Mouse (Mus musculus): Measurements from ENCODE around the gene Sorl1. TPM values are rescaled to one million over a fixed set of nuclear protein-coding genes. Genes with fewer than 3 reads are reported as not detected.

The Sorl1 gene
- polyA plus RNA-seq, 1 experiment from 2014 or later, result 1.0 TPM

GRCm38 (mm10) chr9:41949476-41949875, 174.6 kb downstream of the Sorl1 start:
- H3K4me1 ChIP-seq (replicated peaks), result no peaks in the 10 kb centered on the region; the same call in 1 of the 2 replicates
- DNase-seq (no peak), ATAC-seq (ENCODE audit: low read depth) (no peak)
- H3K9me3 ChIP-seq (replicated peaks), result no peaks in the 10 kb centered on the region
- H3K4me3 ChIP-seq (replicated peaks), result no peak overlapping the region
- H3K9ac ChIP-seq, result no peak overlapping the region
- no peak overlapping the region for H3K27ac ChIP-seq
- H3K36me3 ChIP-seq, result no peaks in the 10 kb centered on the region
- H3K27me3 ChIP-seq, result peaks cover 13% of the 10 kb centered on the region; the same call in 1 of the 2 replicates
- H3K4me2 ChIP-seq, result no peak overlapping the region
- 62% methylated on average over 5 of the region's 5 CpGs for WGBS (ENCODE audit: insufficient replicate concordance)

GRCm38 (mm10) chr9:41944964-41945363, 179.1 kb downstream of the Sorl1 start:
- no peak for ATAC-seq (ENCODE audit: low read depth)
- no peak for DNase-seq
- H3K27ac ChIP-seq, result no peak overlapping the region
- no peaks in the 10 kb centered on the region for H3K36me3 ChIP-seq
- H3K4me3 ChIP-seq (replicated peaks), result no peak overlapping the region
- H3K4me2 ChIP-seq, result no peak overlapping the region
- WGBS (ENCODE audit: insufficient replicate concordance), result 67% methylated on average over 7 of the region's 7 CpGs
- H3K9ac ChIP-seq, result no peak overlapping the region
- H3K27me3 ChIP-seq, result no peaks in the 10 kb centered on the region
- no peaks in the 10 kb centered on the region for H3K9me3 ChIP-seq (replicated peaks)
- no peaks in the 10 kb centered on the region for H3K4me1 ChIP-seq (replicated peaks)

- WGBS (ENCODE audit: insufficient replicate concordance), result 45% methylated on average over 4 of the region's 4 CpGs
- no peak overlapping the region for H3K4me2 ChIP-seq
- H3K36me3 ChIP-seq, result no peaks in the 10 kb centered on the region
- no peak overlapping the region for H3K27ac ChIP-seq
- H3K4me1 ChIP-seq (replicated peaks), result no peaks in the 10 kb centered on the region
- DNase-seq, result no peak
- no peak for ATAC-seq (ENCODE audit: low read depth)
- H3K9ac ChIP-seq, result no peak overlapping the region
- H3K9me3 ChIP-seq (replicated peaks), result no peaks in the 10 kb centered on the region
- H3K27me3 ChIP-seq, result no peaks in the 10 kb centered on the region
- H3K4me3 ChIP-seq (replicated peaks), result no peak overlapping the region
Measured at GRCm38 (mm10) chr9:41942970-41943635, 181.0 kb downstream of the Sorl1 start.

- ATAC-seq (ENCODE audit: low read depth), result no peak
- H3K27ac ChIP-seq, result no peak overlapping the region
- WGBS (ENCODE audit: insufficient replicate concordance), result 63% methylated on average over 10 of the region's 10 CpGs
- no peak for DNase-seq
- no peaks in the 10 kb centered on the region; the same call in 1 of the 2 replicates for H3K4me1 ChIP-seq (replicated peaks)
- no peaks in the 10 kb centered on the region for H3K9me3 ChIP-seq (replicated peaks)
- no peaks in the 10 kb centered on the region for H3K36me3 ChIP-seq
- H3K27me3 ChIP-seq, result no peaks in the 10 kb centered on the region
- no peak overlapping the region for H3K4me2 ChIP-seq
- H3K9ac ChIP-seq, result no peak overlapping the region
- H3K4me3 ChIP-seq (replicated peaks), result no peak overlapping the region
Measured at GRCm38 (mm10) chr9:41940311-41940853, 183.7 kb downstream of the Sorl1 start.

GRCm38 (mm10) chr9:41938449-41938848, 185.6 kb downstream of the Sorl1 start:
- ATAC-seq (ENCODE audit: low read depth) (no peak), DNase-seq (no peak)
- Histone ChIP-seq H3K27ac (no peak overlapping the region), H3K36me3 (no peaks in the 10 kb centered on the region), H3K4me3 (replicated peaks) (no peak overlapping the region), H3K4me1 (replicated peaks) (no peaks in the 10 kb centered on the region; the same call in 1 of the 2 replicates), H3K9ac (no peak overlapping the region), H3K4me2 (no peak overlapping the region), H3K9me3 (replicated peaks) (no peaks in the 10 kb centered on the region), H3K27me3 (peaks cover 4% of the 10 kb centered on the region)
- 48% methylated on average over 8 of the region's 8 CpGs for whole genome bisulfite sequencing (ENCODE audit: insufficient replicate concordance)

GRCm38 (mm10) chr9:41937967-41938348, 186.1 kb downstream of the Sorl1 start:
- Histone ChIP-seq H3K4me3 (replicated peaks) (no peak overlapping the region), H3K9me3 (replicated peaks) (no peaks in the 10 kb centered on the region), H3K27me3 (peaks cover 4% of the 10 kb centered on the region), H3K27ac (no peak overlapping the region), H3K4me1 (replicated peaks) (no peaks in the 10 kb centered on the region; the same call in 1 of the 2 replicates), H3K36me3 (no peaks in the 10 kb centered on the region), H3K4me2 (no peak overlapping the region), H3K9ac (no peak overlapping the region)
- DNase-seq, result no peak
- no peak for ATAC-seq (ENCODE audit: low read depth)
- WGBS (ENCODE audit: insufficient replicate concordance), result 43% methylated on average over 3 of the region's 3 CpGs

GRCm38 (mm10) chr9:41937341-41937966, 186.6 kb downstream of the Sorl1 start:
- ATAC-seq (ENCODE audit: low read depth), result no peak
- H3K4me1 ChIP-seq (replicated peaks), result no peaks in the 10 kb centered on the region; the same call in 1 of the 2 replicates

GRCm38 (mm10) chr9:41936598-41936997, 187.5 kb downstream of the Sorl1 start:
- 14% methylated on average over 1 of the region's 1 CpGs for WGBS (ENCODE audit: insufficient replicate concordance)
- no peak overlapping the region for H3K9ac ChIP-seq
- ATAC-seq (ENCODE audit: low read depth) (no peak), DNase-seq (no peak)
- peaks cover 4% of the 10 kb centered on the region for H3K27me3 ChIP-seq
- H3K4me1 ChIP-seq (replicated peaks), result no peaks in the 10 kb centered on the region; the same call in 1 of the 2 replicates
- H3K27ac ChIP-seq, result no peak overlapping the region
- H3K4me3 ChIP-seq (replicated peaks), result no peak overlapping the region
- H3K4me2 ChIP-seq, result no peak overlapping the region
- no peaks in the 10 kb centered on the region for H3K36me3 ChIP-seq
- no peaks in the 10 kb centered on the region for H3K9me3 ChIP-seq (replicated peaks)

More at GRCm38 (mm10) chr9:41937341-41937966, 186.6 kb downstream of the Sorl1 start:
- Histone ChIP-seq H3K4me3 (replicated peaks) (no peak overlapping the region), H3K27ac (no peak overlapping the region), H3K9me3 (replicated peaks) (no peaks in the 10 kb centered on the region), H3K36me3 (no peaks in the 10 kb centered on the region), H3K9ac (no peak overlapping the region), H3K4me2 (no peak overlapping the region), H3K27me3 (peaks cover 4% of the 10 kb centered on the region)
- WGBS (ENCODE audit: insufficient replicate concordance), result 49% methylated on average over 8 of the region's 8 CpGs
- no peak for DNase-seq

- ATAC-seq (ENCODE audit: low read depth), result no peak
- DNase-seq, result no peak
- Histone ChIP-seq H3K9me3 (replicated peaks) (no peaks in the 10 kb centered on the region), H3K27ac (no peak overlapping the region), H3K4me2 (peak overlapping the region; percentile 48), H3K4me1 (replicated peaks) (no peaks in the 10 kb centered on the region; the same call in 1 of the 2 replicates), H3K9ac (no peak overlapping the region), H3K4me3 (replicated peaks) (peak overlapping the region; percentile 32; the same call in 1 of the 2 replicates), H3K27me3 (peaks cover 4% of the 10 kb centered on the region), H3K36me3 (no peaks in the 10 kb centered on the region)
- whole genome bisulfite sequencing (ENCODE audit: insufficient replicate concordance), result 7% methylated on average over 10 of the region's 10 CpGs
Measured at GRCm38 (mm10) chr9:41935979-41936378, 188.1 kb downstream of the Sorl1 start.

- 4% methylated on average over 17 of the region's 21 CpGs for WGBS (ENCODE audit: insufficient replicate concordance)
- Histone ChIP-seq H3K27ac (no peak overlapping the region), H3K4me3 (replicated peaks) (peak overlapping the region; percentile 32), H3K27me3 (peaks cover 4% of the 10 kb centered on the region), H3K9me3 (replicated peaks) (no peaks in the 10 kb centered on the region), H3K36me3 (no peaks in the 10 kb centered on the region), H3K4me2 (peak overlapping the region; percentile 48), H3K9ac (no peak overlapping the region), H3K4me1 (replicated peaks) (no peaks in the 10 kb centered on the region; the same call in 1 of the 2 replicates)
- DNase-seq (no peak), ATAC-seq (ENCODE audit: low read depth) (no peak)
Measured at GRCm38 (mm10) chr9:41935373-41935971, 188.6 kb downstream of the Sorl1 start.

GRCm38 (mm10) chr9:41934848-41935372, 189.2 kb downstream of the Sorl1 start:
- 13% methylated on average over 10 of the region's 10 CpGs for WGBS (ENCODE audit: insufficient replicate concordance)
- no peak overlapping the region for H3K4me2 ChIP-seq
- H3K9me3 ChIP-seq (replicated peaks), result no peaks in the 10 kb centered on the region
- DNase-seq, result no peak
- H3K36me3 ChIP-seq, result no peaks in the 10 kb centered on the region
- H3K4me3 ChIP-seq (replicated peaks), result no peak overlapping the region
- H3K27me3 ChIP-seq, result peaks cover 4% of the 10 kb centered on the region
- ATAC-seq (ENCODE audit: low read depth), result no peak
- H3K27ac ChIP-seq, result no peak overlapping the region
- H3K9ac ChIP-seq, result no peak overlapping the region
- no peaks in the 10 kb centered on the region; the same call in 1 of the 2 replicates for H3K4me1 ChIP-seq (replicated peaks)
